Mouse (Mus musculus) ES-E14 (cell line): ENCODE results near the gene Gm17655. TPM values are rescaled to one million over a fixed set of nuclear protein-coding genes. Genes with fewer than 3 reads are reported as not detected.
A peak's percentile ranks its signal among the peaks of the same experiment; 100 is the strongest.
"Not testable (repeated sequence)": the region's sequence is repeated elsewhere in the genome, so short reads cannot be mapped to it uniquely, and the experiment has no call there.

Experiments
- DNase-seq: peaks from one replicate; pipeline ENCODE4 v3.0.0-alpha.2; 2013; ENCODE audit warnings: low read depth, low spot score
- H3K27ac ChIP-seq: 2 replicates; pipeline ENCODE4 v1.5.1; 2012; ENCODE audit warnings: low read depth, mild to moderate bottlenecking, low read length, moderate library complexity, mixed read lengths; ENCODE audit not compliant: poor library complexity, insufficient read depth, severe bottlenecking
- H3K36me3 ChIP-seq: 2 replicates; pipeline ENCODE4 v1.6.1; 2012; ENCODE audit warnings: mild to moderate bottlenecking, low read length, moderate library complexity, mixed read lengths; ENCODE audit not compliant: control insufficient read depth, poor library complexity, insufficient read depth, severe bottlenecking
- H3K4me1 ChIP-seq, 2 experiments: fragments of 150-350 bp in 1 of 2; sonication (generic) in 1 of 2; 2 replicates each; pipeline ENCODE4 v1.6.1; 2012; ENCODE audit warnings: low read length in 2 of 2, mild to moderate bottlenecking in 1 of 2, mixed read lengths in 1 of 2; ENCODE audit not compliant: control insufficient read depth in 2 of 2, insufficient read depth in 2 of 2, poor library complexity in 1 of 2
- H3K4me3 ChIP-seq, 2 experiments: fragments of 150-350 bp in 1 of 2; sonication (generic) in 1 of 2; 2 replicates each; pipeline ENCODE4 v1.5.1; 2012; ENCODE audit warnings: low read length in 2 of 2, low read depth in 1 of 2, mild to moderate bottlenecking in 1 of 2, mixed read lengths in 1 of 2; ENCODE audit not compliant: insufficient read depth in 1 of 2, poor library complexity in 1 of 2, severe bottlenecking in 1 of 2
- H3K9ac ChIP-seq: 2 replicates; pipeline ENCODE4 v1.6.1; 2012; ENCODE audit warnings: low read depth, mild to moderate bottlenecking, low read length, mixed read lengths; ENCODE audit not compliant: poor library complexity, insufficient read depth, severe bottlenecking
- H3K9me3 ChIP-seq: fragments of 150-350 bp; sonication (generic); 2 replicates; pipeline ENCODE4 v1.6.1; 2012; ENCODE audit warnings: low read depth, mild to moderate bottlenecking, low read length; ENCODE audit not compliant: control insufficient read depth, insufficient read depth
- CHD2 ChIP-seq: IDR thresholded peaks from 2 replicates; pipeline ENCODE4 v1.6.1; 2014; ENCODE audit warnings: mild to moderate bottlenecking, low read depth, low read length, inconsistent platforms
- HCFC1 ChIP-seq: IDR thresholded peaks from 2 replicates; pipeline ENCODE4 v1.6.1; 2012; ENCODE audit warnings: low read length, inconsistent platforms, borderline replicate concordance; ENCODE audit not compliant: insufficient read depth
- MAFK ChIP-seq: IDR thresholded peaks from 2 replicates; pipeline ENCODE4 v1.6.1; 2014; ENCODE audit warnings: mild to moderate bottlenecking, low read depth, low read length, inconsistent platforms; ENCODE audit not compliant: insufficient read depth
- ZC3H11A ChIP-seq: IDR thresholded peaks from 2 replicates; pipeline ENCODE4 v1.6.1; 2012; ENCODE audit warnings: low read depth, mild to moderate bottlenecking, inconsistent platforms, low read length, borderline replicate concordance
- ZNF384 ChIP-seq: IDR thresholded peaks from 2 replicates; pipeline ENCODE4 v1.6.1; 2012; ENCODE audit warnings: low read depth, low read length, inconsistent platforms
- in situ Hi-C, 2 experiments: fragments of 600-800 bp; cut with MboI; formaldehyde crosslinking; loops; one replicate each; pipeline ENCODE4 v1.15.1; 2025; ENCODE audit warnings: low sequenced_read_pairs in 2 of 2, inconsistent platforms in 1 of 2; ENCODE audit not compliant: unreplicated experiment in 2 of 2
- total RNA-seq: library from RNA; depleted of rRNA; stranded (reverse); fragments of 300-350 nt; gene quantifications from 2 replicates; pipeline ENCODE4 v1.2.3, GENCODE M21; 2012

Gm17655 gene
- total RNA-seq, 1 experiment = 8.6 TPM

DNA sequence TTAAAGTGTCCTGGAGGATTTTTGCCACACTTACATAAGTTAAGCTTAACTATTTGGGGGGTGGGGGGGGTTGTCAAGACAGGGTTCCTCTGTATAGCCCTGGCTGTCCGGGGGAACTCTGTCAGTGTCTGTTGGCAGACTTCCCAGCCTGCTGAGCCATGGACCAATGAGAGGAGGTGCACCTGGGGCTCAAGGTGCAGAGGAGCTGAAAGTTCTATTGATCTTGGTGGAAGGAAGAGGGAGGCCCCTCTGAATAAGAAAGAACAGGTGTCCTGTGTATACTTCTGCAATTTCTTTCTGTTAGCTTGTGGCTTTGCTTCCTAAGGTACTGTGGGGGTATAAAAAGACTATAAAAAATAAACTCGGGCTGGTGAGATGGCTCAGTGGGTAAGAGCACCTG, 19.2 kb upstream of the Gm17655 start:
- Histone ChIP-seq H3K9ac (no peak overlapping the region), H3K4me3 (no peak overlapping the region), H3K9me3 (no peaks in the 10 kb centered on the region), H3K4me1 (peaks cover 0 to 4% of the 10 kb centered on the region in 2 experiments; a peak in 3 of 4 replicates), H3K27ac (no peak overlapping the region), H3K36me3 (no peaks in the 10 kb centered on the region)
- DNase-seq = no peak
- in situ Hi-C loops = no loop called here
- TF ChIP-seq ZC3H11A (no peak), MAFK (no peak), CHD2 (no peak), HCFC1 (no peak), ZNF384 (no peak)

DNA sequence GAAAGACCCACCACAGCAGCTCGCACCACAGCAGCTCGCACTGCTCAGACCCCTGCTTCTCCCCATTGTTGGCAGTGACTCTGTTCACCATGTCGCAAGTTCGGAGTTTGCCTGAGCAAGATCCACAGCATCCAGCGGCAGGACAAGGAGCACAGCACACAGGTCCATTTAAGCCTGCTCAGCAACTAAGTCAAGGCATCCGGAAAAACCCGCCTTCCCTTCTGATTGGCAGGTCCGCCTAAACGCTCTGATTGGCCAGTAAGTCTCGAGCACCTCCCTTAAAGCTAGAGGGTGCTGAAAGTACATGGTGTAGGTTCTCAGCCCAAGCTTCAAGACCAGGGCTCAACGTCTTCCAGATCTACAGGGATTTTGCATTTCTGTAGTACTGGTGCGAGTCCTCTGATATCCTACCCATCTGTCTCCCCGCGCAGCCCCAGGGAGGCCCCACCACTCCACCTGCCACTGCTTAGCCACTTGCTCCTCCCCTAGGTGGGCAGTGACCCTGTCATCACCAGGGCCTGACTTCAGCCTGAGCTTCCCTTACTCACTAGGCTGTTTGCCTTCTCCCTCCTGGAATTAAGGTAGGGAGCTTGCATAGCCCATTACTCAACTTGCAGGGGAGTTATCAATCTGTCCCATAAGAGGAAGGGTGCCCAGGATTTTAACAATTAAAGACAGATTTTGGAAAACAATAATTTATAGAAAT, 14.0 kb upstream of the Gm17655 start:
- H3K27ac ChIP-seq = peak overlapping the region; percentile 83
- no peaks in the 10 kb centered on the region for H3K36me3 ChIP-seq
- peaks cover 0 to 4% of the 10 kb centered on the region in 2 experiments; a peak in 1 of 4 replicates for H3K4me1 ChIP-seq
- DNase-seq = peak; percentile 80
- no peaks in the 10 kb centered on the region for H3K9me3 ChIP-seq
- in situ Hi-C loops = no loop called here
- H3K9ac ChIP-seq = peak overlapping the region; percentile 88
- TF ChIP-seq ZNF384 (no peak), MAFK (peak; percentile 93), HCFC1 (no peak), ZC3H11A (no peak), CHD2 (no peak)
- peak overlapping the region; percentile 85 to 94 for H3K4me3 ChIP-seq

DNA sequence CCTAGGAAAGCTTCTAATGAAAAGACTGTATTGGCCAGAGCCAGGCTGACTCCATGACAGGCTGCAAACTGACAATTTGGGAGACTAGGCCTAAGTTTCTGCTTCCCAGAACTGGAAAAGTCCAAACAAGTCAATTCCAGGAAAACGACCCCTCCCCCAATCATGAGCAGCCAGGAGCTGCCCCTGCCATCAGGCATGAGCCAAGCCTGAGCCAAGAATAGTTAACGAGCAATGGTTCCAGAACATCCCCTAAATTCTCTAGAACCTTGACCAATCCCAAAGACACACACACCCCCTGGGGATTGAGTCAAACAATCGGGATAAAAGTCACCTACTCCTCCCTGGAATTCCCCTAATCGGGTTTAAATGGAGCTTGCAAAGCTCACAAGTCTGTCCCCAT, 10.6 kb upstream of the Gm17655 start:
- in situ Hi-C loops = no loop called here
- H3K9me3 ChIP-seq = no peaks in the 10 kb centered on the region
- H3K36me3 ChIP-seq = no peaks in the 10 kb centered on the region; the same call in 1 of the 2 replicates
- peak overlapping the region; percentile 44; the same call in 1 of the 2 replicates for H3K27ac ChIP-seq
- no peak overlapping the region for H3K9ac ChIP-seq
- no peak overlapping the region for H3K4me3 ChIP-seq
- H3K4me1 ChIP-seq = peaks cover 0 to 4% of the 10 kb centered on the region in 2 experiments; a peak in 1 of 4 replicates
- no peak for DNase-seq
- no peak for TF ChIP-seq ZC3H11A
- TF ChIP-seq MAFK = no peak

DNA sequence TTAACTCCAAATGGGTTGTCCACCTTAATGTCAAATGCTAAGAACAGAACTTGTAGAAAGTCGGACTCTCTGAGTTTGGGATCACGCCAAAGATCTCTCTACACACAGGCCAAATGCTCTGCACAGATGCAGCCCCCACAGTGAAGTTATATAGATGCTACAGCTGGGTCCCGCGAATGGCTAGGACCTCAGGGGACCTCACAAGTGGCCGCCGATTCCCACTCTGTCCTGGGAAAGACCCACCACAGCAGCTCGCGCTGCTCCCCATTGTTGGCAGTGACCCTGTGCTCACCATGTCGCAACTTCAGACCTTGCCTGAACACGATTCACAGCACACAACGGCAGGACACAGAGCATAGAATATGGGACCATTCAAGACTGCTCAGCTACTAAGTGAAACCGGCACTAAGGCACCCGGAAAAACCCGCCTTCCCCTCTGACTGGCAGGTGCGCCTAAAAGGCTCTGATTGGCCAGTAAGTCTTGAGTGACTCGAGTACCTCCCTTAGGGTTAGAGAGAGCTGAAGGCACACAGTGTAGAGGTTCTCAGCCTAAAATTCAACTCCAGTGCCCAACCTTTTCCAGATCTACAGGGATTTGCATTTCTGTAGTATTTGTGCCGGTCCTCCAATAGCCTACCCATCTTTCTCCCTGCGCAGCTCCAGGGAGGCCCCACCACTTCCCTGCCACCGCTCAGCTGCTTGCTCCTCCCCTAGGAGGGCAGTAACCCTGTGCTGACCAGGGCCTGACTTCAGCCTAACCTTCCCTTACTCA, 14.5 kb downstream of the Gm17655 start:
- H3K27ac ChIP-seq = peak overlapping the region; percentile 63; the same call in 1 of the 2 replicates
- peak; percentile 73 for DNase-seq
- no peaks in the 10 kb centered on the region for H3K36me3 ChIP-seq
- peak overlapping the region; percentile 86 to 87 for H3K4me3 ChIP-seq
- no peaks in the 10 kb centered on the region for H3K9me3 ChIP-seq
- TF ChIP-seq CHD2 (0 out of 2 replicates have a peak, but pooled peaks have one; percentile 28), MAFK (no peak)
- in situ Hi-C loops = no loop called here
- H3K9ac ChIP-seq = peak overlapping the region; percentile 92
- H3K4me1 ChIP-seq = no peaks in the 10 kb centered on the region

DNA sequence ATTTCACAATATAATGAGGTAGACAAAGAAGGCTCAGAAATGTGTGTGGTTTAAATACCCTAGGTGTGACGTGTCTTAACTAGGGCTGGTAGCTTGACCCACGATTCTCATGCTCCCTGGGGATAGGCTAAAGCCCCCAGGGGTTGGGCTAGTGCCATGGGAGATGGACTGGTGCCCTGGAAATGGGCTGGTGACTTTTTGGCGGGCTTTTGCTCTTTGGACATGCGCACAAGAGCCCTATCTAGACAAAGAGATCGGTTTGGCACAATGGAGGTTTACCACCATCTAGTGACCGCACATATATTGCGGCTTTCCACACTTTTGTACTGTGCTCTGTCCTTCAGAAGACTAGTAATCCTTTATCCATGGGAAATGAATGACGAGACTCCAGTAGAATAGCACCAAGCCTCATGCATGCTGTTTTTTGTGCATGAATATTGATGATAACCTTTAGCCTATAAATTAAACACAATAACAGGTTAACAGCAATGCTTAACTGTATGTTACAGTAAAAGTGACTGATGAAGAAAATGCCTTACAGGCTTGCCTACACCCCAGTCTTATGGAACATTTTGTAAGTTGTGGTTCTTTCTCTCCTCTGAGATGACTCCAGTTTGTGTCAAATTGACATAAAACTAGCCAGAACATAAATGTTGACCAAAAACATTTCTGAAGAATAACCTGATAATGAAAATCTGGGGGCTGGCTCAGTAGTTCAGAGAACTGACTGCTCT, 48.5 kb downstream of the Gm17655 start:
- in situ Hi-C loops = loop anchor here in 1 of 2 experiments (10.0 kb wide), 1 partner anchor 429 kb away; no protein-coding TSS in a partner anchor
- H3K9me3 ChIP-seq, H3K9ac ChIP-seq, H3K27ac ChIP-seq, H3K36me3 ChIP-seq, H3K4me3 ChIP-seq, H3K4me1 ChIP-seq: not testable (repeated sequence)
- DNase-seq = peak; percentile 15
